Mouse (Mus musculus) gastrocnemius, adult 2 months (tissue): ENCODE measurements around the gene Traf4. TPM values are rescaled to one million over a fixed set of nuclear protein-coding genes. Genes with fewer than 3 reads are reported as not detected.
"Not testable (repeated sequence)": the region's sequence is repeated elsewhere in the genome, so short reads cannot be mapped to it uniquely, and the experiment has no call there.

Experiments used
- DNase-seq: peaks from one replicate; pipeline ENCODE4 v3.0.0; 2022
- H3K27ac ChIP-seq: fragments of 200-600 bp; 2 replicates; pipeline ENCODE4 v1.8.1; 2022; ENCODE audit warnings: mild to moderate bottlenecking
- H3K4me3 ChIP-seq: fragments of 200-600 bp; 2 replicates; pipeline ENCODE4 v1.8.1; 2022; ENCODE audit warnings: mild to moderate bottlenecking, moderate library complexity
- CTCF ChIP-seq: fragments of 200-600 bp; IDR thresholded peaks from 2 replicates; pipeline ENCODE4 v1.8.1; 2022; ENCODE audit warnings: antibody characterized with exemption, mild to moderate bottlenecking, moderate library complexity
- intact Hi-C: fragments of 180-260 bp; cut with DNase I; formaldehyde crosslinking; loops from one replicate; pipeline ENCODE4 v1.15.1; 2025
- total RNA-seq, 2 experiments: library from RNA; stranded (reverse); gene quantifications; 2 replicates each; pipeline ENCODE4 v1.2.3; 2021

The Traf4 gene
- total RNA-seq, 2 experiments from 2014 or later: 2.1 to 2.8 TPM

- H3K4me3 ChIP-seq: no peak overlapping the region
- intact Hi-C loops: no loop called here
- no peak for DNase-seq
- TF ChIP-seq CTCF: no peak
- H3K27ac ChIP-seq: no peak overlapping the region
These were observed 21.9 kb downstream of the Traf4 start for GRCm38 (mm10) chr11:78143520-78143919.

GRCm38 (mm10) chr11:78140665-78141064, 24.7 kb downstream of the Traf4 start:
- H3K4me3 ChIP-seq: no peak overlapping the region
- intact Hi-C loops: no loop called here
- no peak for DNase-seq
- no peak for TF ChIP-seq CTCF
- H3K27ac ChIP-seq: no peak overlapping the region

GRCm38 (mm10) chr11:78138023-78138422, 27.4 kb downstream of the Traf4 start:
- no peak for DNase-seq
- peak overlapping the region; percentile 41; the same call in 1 of the 2 replicates for H3K27ac ChIP-seq
- intact Hi-C loops: no loop called here
- no peak overlapping the region for H3K4me3 ChIP-seq
- no peak for TF ChIP-seq CTCF

GRCm38 (mm10) chr11:78137584-78137983, 27.8 kb downstream of the Traf4 start:
- intact Hi-C loops: no loop called here
- H3K27ac ChIP-seq: peak overlapping the region; percentile 41; the same call in 1 of the 2 replicates
- TF ChIP-seq CTCF: no peak
- DNase-seq: no peak
- no peak overlapping the region for H3K4me3 ChIP-seq

- H3K4me3 ChIP-seq: no peak overlapping the region
- intact Hi-C loops: no loop called here
- H3K27ac ChIP-seq: no peak overlapping the region
- no peak for TF ChIP-seq CTCF
- no peak for DNase-seq
These were observed 29.3 kb downstream of the Traf4 start for GRCm38 (mm10) chr11:78136132-78136531.

- DNase-seq, H3K27ac ChIP-seq, H3K4me3 ChIP-seq, intact Hi-C loops: not testable (repeated sequence)
These were observed 30.1 kb downstream of the Traf4 start for GRCm38 (mm10) chr11:78135314-78135713.

GRCm38 (mm10) chr11:78134344-78134743, 31.0 kb downstream of the Traf4 start:
- H3K4me3 ChIP-seq: no peak overlapping the region
- no peak overlapping the region for H3K27ac ChIP-seq
- intact Hi-C loops: no loop called here
- no peak for TF ChIP-seq CTCF
- DNase-seq: no peak

GRCm38 (mm10) chr11:78133915-78134314, 31.5 kb downstream of the Traf4 start:
- DNase-seq: no peak
- H3K4me3 ChIP-seq: no peak overlapping the region
- H3K27ac ChIP-seq: no peak overlapping the region
- no peak for TF ChIP-seq CTCF
- intact Hi-C loops: no loop called here

GRCm38 (mm10) chr11:78129458-78129857, 35.9 kb downstream of the Traf4 start:
- intact Hi-C loops: no loop called here
- TF ChIP-seq CTCF: no peak
- Histone ChIP-seq H3K27ac (no peak overlapping the region), H3K4me3 (no peak overlapping the region)
- no peak for DNase-seq

- no peak for DNase-seq
- H3K27ac ChIP-seq: peak overlapping the region; percentile 56; the same call in 1 of the 2 replicates
- no peak for TF ChIP-seq CTCF
- no peak overlapping the region for H3K4me3 ChIP-seq
- intact Hi-C loops: no loop called here
These were observed 38.6 kb downstream of the Traf4 start for GRCm38 (mm10) chr11:78126739-78127138.

- TF ChIP-seq CTCF: no peak
- Histone ChIP-seq H3K27ac (peak overlapping the region; percentile 61), H3K4me3 (peak overlapping the region; percentile 11; the same call in 1 of the 2 replicates)
- intact Hi-C loops: no loop called here
- DNase-seq: no peak
These were observed 39.7 kb downstream of the Traf4 start for GRCm38 (mm10) chr11:78125691-78126090.

- intact Hi-C loops: no loop called here
- Histone ChIP-seq H3K27ac (no peak overlapping the region), H3K4me3 (no peak overlapping the region)
These were observed 41.6 kb downstream of the Traf4 start for GRCm38 (mm10) chr11:78123782-78124181.

GRCm38 (mm10) chr11:78122815-78123214, 42.6 kb downstream of the Traf4 start:
- Histone ChIP-seq H3K4me3 (no peak overlapping the region), H3K27ac (no peak overlapping the region)
- no peak for TF ChIP-seq CTCF
- DNase-seq: no peak
- intact Hi-C loops: no loop called here

More at GRCm38 (mm10) chr11:78123782-78124181, 41.6 kb downstream of the Traf4 start:
- no peak for TF ChIP-seq CTCF
- no peak for DNase-seq

- no peak for TF ChIP-seq CTCF
- DNase-seq: no peak
- intact Hi-C loops: no loop called here
- H3K27ac ChIP-seq: peak overlapping the region; percentile 12; the same call in 1 of the 2 replicates
- no peak overlapping the region for H3K4me3 ChIP-seq
These were observed 44.2 kb downstream of the Traf4 start for GRCm38 (mm10) chr11:78121176-78121575.
